In genomic region chr2:172450640-172451039, GRCm38 (mm10) we compare ENCODE assay signal across 27 mouse cellular contexts. TPM values are rescaled to one million over a fixed set of nuclear protein-coding genes. Genes with fewer than 3 reads are reported as not detected.
A peak's percentile ranks its signal among the peaks of the same experiment; 100 is the strongest.
DNase-seq lines count a peak whose midpoint lies in the region; ATAC-seq and TF ChIP-seq lines count a peak whose summit lies in the region.
"Had no signal": no experiment of that assay in that cellular context is flagged by ENCODE, and none has a peak within 500 bp of the region (broad histone marks: within the 10 kb centered on the region; RNA-seq: fewer than 3 reads in every experiment).

No protein-coding gene starts in this region.

- peak; percentile 34 for DNase-seq in gastrocnemius, postnatal 10 days
- DNase-seq in gastrocnemius, adult 8-10 months (ENCODE audit: low spot score in 2 of 2) = no peak
- DNase-seq in liver, adult 2 months (ENCODE audit: extremely low read depth, low read depth, low spot score) = peak; percentile 75
- no peak for DNase-seq in liver, postnatal 0 days
- peak; percentile 49 for DNase-seq in thymus, postnatal 25 days
- DNase-seq in layer of hippocampus, adult 11-12 months (ENCODE audit: low spot score) = no peak
- DNase-seq in midbrain, embryonic 11.5 days (ENCODE audit: low spot score, missing footprints) = no peak
- DNase-seq: adrenal gland, postnatal 10 days; B cell, adult 2 months; cerebellum, adult 11-12 months; cerebellum, adult 9-11 months; cerebellum, postnatal 36 days; heart, adult 18-20 months had no signal

- no peaks in the 10 kb centered on the region for H3K9me3 ChIP-seq in liver, postnatal 0 days (ENCODE audit: low read length)
- no peaks in the 10 kb centered on the region for H3K9me3 ChIP-seq in midbrain, embryonic 11.5 days (ENCODE audit: control insufficient read depth, low read length)
- H3K9me3 ChIP-seq: embryonic facial prominence, embryonic 13.5 days; forebrain, embryonic 12.5 days; G1E; heart, embryonic 15.5 days; hindbrain, embryonic 10.5 days; hindbrain, embryonic 15.5 days had no signal

- peaks cover 20% of the 10 kb centered on the region; the same call in 1 of the 2 replicates for H3K36me3 ChIP-seq in liver, adult 2 months (ENCODE audit: control insufficient read depth, insufficient read depth, low read length)
- H3K36me3 ChIP-seq in liver, postnatal 0 days (replicated peaks; ENCODE audit: insufficient read depth, low read length) = peaks cover 64% of the 10 kb centered on the region
- H3K36me3 ChIP-seq in midbrain, embryonic 11.5 days (ENCODE audit: control insufficient read depth, insufficient read depth, low read length) = peaks cover 17% of the 10 kb centered on the region

- no peak overlapping the region for H3K4me2 ChIP-seq in liver, postnatal 0 days (ENCODE audit: low read depth, low read length)
- H3K4me2 ChIP-seq in midbrain, embryonic 11.5 days = no peak overlapping the region
- H3K4me2 ChIP-seq: embryonic facial prominence, embryonic 13.5 days; forebrain, embryonic 12.5 days; heart, embryonic 11.5 days; heart, embryonic 15.5 days; hindbrain, embryonic 15.5 days had no signal

- H3K9ac ChIP-seq in liver, adult 2 months (ENCODE audit: low read depth, low read length) = no peak overlapping the region
- no peak overlapping the region for H3K9ac ChIP-seq in liver, postnatal 0 days (replicated peaks)
- no peak overlapping the region for H3K9ac ChIP-seq in midbrain, embryonic 11.5 days (ENCODE audit: low read length)
- H3K9ac ChIP-seq: embryonic facial prominence, embryonic 13.5 days; forebrain, embryonic 12.5 days; heart, embryonic 15.5 days; hindbrain, embryonic 15.5 days had no signal

- TF ChIP-seq CTCF in liver, adult 2 months (IDR thresholded peaks at IDR 0.05; ENCODE audit: low read depth, low read length) = no peak
- TF ChIP-seq CTCF in liver, postnatal 0 days (IDR thresholded peaks at IDR 0.05; ENCODE audit: low read depth) = no peak

- no peak for ATAC-seq in liver, postnatal 0 days
- ATAC-seq in midbrain, embryonic 11.5 days (ENCODE audit: low FRiP score) = no peak
- ATAC-seq: CD4-positive, CD25-positive, alpha-beta regulatory T cell, adult 4 months; forebrain, embryonic 16.5 days had no signal

- peaks cover 38% of the 10 kb centered on the region for H3K4me1 ChIP-seq in liver, adult 2 months (ENCODE audit: control insufficient read depth, insufficient read depth, low read length)
- H3K4me1 ChIP-seq in liver, postnatal 0 days (ENCODE audit: insufficient read depth) = peaks cover 7% of the 10 kb centered on the region; the same call in 1 of the 2 replicates
- H3K4me1 ChIP-seq in midbrain, embryonic 11.5 days (ENCODE audit: control insufficient read depth, insufficient read depth, low read length) = no peaks in the 10 kb centered on the region
- H3K4me1 ChIP-seq: embryonic facial prominence, embryonic 13.5 days; forebrain, embryonic 12.5 days; heart, embryonic 15.5 days; hindbrain, embryonic 10.5 days; hindbrain, embryonic 15.5 days had no signal

- H3K79me2 ChIP-seq in liver, adult 2 months (ENCODE audit: control insufficient read depth, insufficient read depth, low read length) = peaks cover 5% of the 10 kb centered on the region; the same call in 1 of the 2 replicates

- TF ChIP-seq POLR2A in liver, adult 2 months (IDR thresholded peaks at IDR 0.05; ENCODE audit: extremely low read depth, insufficient read depth, low read length) = no peak

- TF ChIP-seq EP300 in liver, postnatal 0 days (IDR thresholded peaks at IDR 0.05; ENCODE audit: low read depth) = no peak

- H3K27ac ChIP-seq in liver, adult 2 months (replicated peaks; ENCODE audit: insufficient read depth, low read depth, low read length) = peak overlapping the region; percentile 62
- no peak overlapping the region for H3K27ac ChIP-seq in liver, postnatal 0 days (ENCODE audit: low read depth)
- no peak overlapping the region for H3K27ac ChIP-seq in midbrain, embryonic 11.5 days (ENCODE audit: low read depth, low read length)
- H3K27ac ChIP-seq: embryonic facial prominence, embryonic 13.5 days; forebrain, embryonic 12.5 days; heart, embryonic 15.5 days; hindbrain, embryonic 10.5 days; hindbrain, embryonic 15.5 days had no signal

- H3K27me3 ChIP-seq in liver, adult 2 months (ENCODE audit: control insufficient read depth, insufficient read depth, low read length) = no peaks in the 10 kb centered on the region
- no peaks in the 10 kb centered on the region for H3K27me3 ChIP-seq in liver, postnatal 0 days (ENCODE audit: insufficient read depth, low read length)
- no peaks in the 10 kb centered on the region for H3K27me3 ChIP-seq in midbrain, embryonic 11.5 days (ENCODE audit: control insufficient read depth, insufficient read depth, low read length)
- H3K27me3 ChIP-seq: embryonic facial prominence, embryonic 13.5 days; forebrain, embryonic 12.5 days; heart, embryonic 15.5 days; hindbrain, embryonic 15.5 days had no signal

- no peak overlapping the region for H3K4me3 ChIP-seq in liver, adult 2 months (ENCODE audit: insufficient read depth, low read depth, low read length)
- no peak overlapping the region for H3K4me3 ChIP-seq in liver, postnatal 0 days (ENCODE audit: low read depth, low read length)
- no peak overlapping the region for H3K4me3 ChIP-seq in midbrain, embryonic 11.5 days (ENCODE audit: low read depth, low read length)
- H3K4me3 ChIP-seq: embryonic facial prominence, embryonic 13.5 days; forebrain, embryonic 12.5 days; heart, embryonic 15.5 days; hindbrain, embryonic 10.5 days; hindbrain, embryonic 15.5 days had no signal

- WGBS in liver, adult 2 months = 39% methylated on average over 6 of the region's 6 CpGs
- 74% methylated on average over 6 of the region's 6 CpGs for WGBS in liver, postnatal 0 days (ENCODE audit: insufficient replicate concordance)
- 89% methylated on average over 6 of the region's 6 CpGs for WGBS in midbrain, embryonic 11.5 days

RNA-seq across cellular contexts. Expression of gene Gcnt7, which starts 7.8 kb away (rescaled TPM):
- total RNA-seq in gastrocnemius, postnatal 10 days (2021) = not detected
- total RNA-seq in gastrocnemius, adult 8-10 months (2022) = not detected
- not detected in 2 replicates for total RNA-seq in liver, adult 2 months (2014; rRNA removed)
- not detected in 2 replicates for polyA plus RNA-seq in liver, adult 2 months (2012; rRNA removed)
- 0.25 and 0.40 TPM in 2 replicates for polyA plus RNA-seq in liver, postnatal 0 days (2015; fragmentation: Nextera tagmentation; extraction: Ambion mirVana)
- polyA plus RNA-seq in midbrain, embryonic 11.5 days (2014; fragmentation: Nextera tagmentation; extraction: Ambion mirVana) = 0.84 and 0.86 TPM in 2 replicates
- total RNA-seq: adrenal gland, postnatal 10 days; adrenal gland, postnatal 4 days; gastrocnemius, postnatal 4 days; heart, adult 18-20 months; heart, postnatal 25 days had no signal
- polyA plus RNA-seq: brain, embryonic 14.5 days; frontal cortex, adult 2 months; G1E had no signal

RNA-seq across cellular contexts. Expression of gene Rtf2, which starts 10.3 kb away (rescaled TPM):
- 10 to 100 TPM; 34.9 to 40.9 TPM for total RNA-seq in gastrocnemius, postnatal 10 days (2021)
- total RNA-seq in gastrocnemius, adult 8-10 months (2022) = 10 to 100 TPM; 24.4 to 30.5 (median 27.4) TPM
- total RNA-seq in liver, adult 2 months (2014; rRNA removed) = 35.0 and 37.0 TPM in 2 replicates
- polyA plus RNA-seq in liver, adult 2 months (2012; rRNA removed) = 31.5 and 36.3 TPM in 2 replicates
- 62.4 and 68.5 TPM in 2 replicates for polyA plus RNA-seq in liver, postnatal 0 days (2015; fragmentation: Nextera tagmentation; extraction: Ambion mirVana)
- 86.8 and 94.7 TPM in 2 replicates for polyA plus RNA-seq in midbrain, embryonic 11.5 days (2014; fragmentation: Nextera tagmentation; extraction: Ambion mirVana)

RNA-seq across cellular contexts. Expression of gene Fam209, which starts 21.7 kb away (rescaled TPM):
- under 1 TPM; 0.35 to 0.54 TPM for total RNA-seq in gastrocnemius, postnatal 10 days (2021)
- 1 to 10 TPM in 1 of 4 experiments, not detected in 3; 1.0 TPM for total RNA-seq in gastrocnemius, adult 8-10 months (2022)
- total RNA-seq in liver, adult 2 months (2014; rRNA removed) = 0.18 TPM in 1 of 2 replicates, not detected in the other
- polyA plus RNA-seq in liver, adult 2 months (2012; rRNA removed) = 0.15 and 0.18 TPM in 2 replicates
- not detected in 2 replicates for polyA plus RNA-seq in liver, postnatal 0 days (2015; fragmentation: Nextera tagmentation; extraction: Ambion mirVana)
- 0.65 TPM in 1 of 2 replicates, not detected in the other for polyA plus RNA-seq in midbrain, embryonic 11.5 days (2014; fragmentation: Nextera tagmentation; extraction: Ambion mirVana)
- total RNA-seq: G1E; heart, adult 18-20 months; heart, postnatal 25 days had no signal
- polyA plus RNA-seq: G1E; heart, embryonic 15.5 days; hindbrain, embryonic 10.5 days; hindbrain, embryonic 15.5 days had no signal

RNA-seq across cellular contexts. Expression of gene Cass4, which starts 57.0 kb away (rescaled TPM):
- total RNA-seq in gastrocnemius, postnatal 10 days (2021) = under 1 TPM; 0.26 to 0.41 TPM
- under 1 TPM; 0.10 to 0.40 (median 0.21) TPM for total RNA-seq in gastrocnemius, adult 8-10 months (2022)
- not detected in 2 replicates for total RNA-seq in liver, adult 2 months (2014; rRNA removed)
- not detected in 2 replicates for polyA plus RNA-seq in liver, adult 2 months (2012; rRNA removed)
- 0.59 and 0.72 TPM in 2 replicates for polyA plus RNA-seq in liver, postnatal 0 days (2015; fragmentation: Nextera tagmentation; extraction: Ambion mirVana)
- polyA plus RNA-seq in midbrain, embryonic 11.5 days (2014; fragmentation: Nextera tagmentation; extraction: Ambion mirVana) = 0.31 TPM in 1 of 2 replicates, not detected in the other

Comparison
In these comparisons a context has a peak if more than half of its experiments do, and no peak if none do; other contexts are left out.
1. DNase-seq: peak in gastrocnemius, postnatal 10 days (single experiment), liver, adult 2 months (single experiment) and thymus, postnatal 25 days (single experiment); none in gastrocnemius, adult 8-10 months (0 of 2), liver, postnatal 0 days (single experiment), layer of hippocampus, adult 11-12 months (single experiment) and midbrain, embryonic 11.5 days (single experiment).